Mouse (Mus musculus): Measurements from ENCODE around the gene P2ry2.

The P2ry2 gene

GRCm38 (mm10) chr7:101012541-101012940 lies at the start of gene P2ry2:
Gene P2ry2, minus strand, starts transcription at chr7:101012866.
- DNase-seq (ENCODE audit: low spot score in 2 of 2), result no peak

- no peak for DNase-seq (ENCODE audit: low spot score in 2 of 2)
Observed at GRCm38 (mm10) chr7:101062246-101062645, 49.6 kb upstream of the P2ry2 start.

GRCm38 (mm10) chr7:101061381-101061780 lies 48.7 kb upstream of the P2ry2 start:
- peak; percentile 63 to 76 for DNase-seq (ENCODE audit: low spot score in 2 of 2)

- DNase-seq (ENCODE audit: low spot score in 2 of 2), result peak; percentile 75 to 78
Observed at GRCm38 (mm10) chr7:101060476-101060875, 47.8 kb upstream of the P2ry2 start.

- DNase-seq (ENCODE audit: low spot score in 2 of 2), result peak; percentile 56 to 66
Observed at GRCm38 (mm10) chr7:101059188-101059587, 46.5 kb upstream of the P2ry2 start.

- no peak for DNase-seq (ENCODE audit: low spot score in 2 of 2)
Observed at GRCm38 (mm10) chr7:101057309-101057708, 44.6 kb upstream of the P2ry2 start.

- no peak for DNase-seq (ENCODE audit: low spot score in 2 of 2)
Observed at GRCm38 (mm10) chr7:101053136-101053535, 40.5 kb upstream of the P2ry2 start.

- peak; percentile 43 to 57 for DNase-seq (ENCODE audit: low spot score in 2 of 2)
Observed at GRCm38 (mm10) chr7:101051551-101052221, 39.0 kb upstream of the P2ry2 start.

- DNase-seq (ENCODE audit: low spot score in 2 of 2), result no peak
Observed at GRCm38 (mm10) chr7:101050724-101051550, 38.3 kb upstream of the P2ry2 start.

GRCm38 (mm10) chr7:101049326-101050087 lies 36.8 kb upstream of the P2ry2 start:
- no peak for DNase-seq (ENCODE audit: low spot score in 2 of 2)

GRCm38 (mm10) chr7:101048247-101048646 lies 35.6 kb upstream of the P2ry2 start:
- no peak for DNase-seq (ENCODE audit: low spot score in 2 of 2)

- no peak for DNase-seq (ENCODE audit: low spot score in 2 of 2)
Observed at GRCm38 (mm10) chr7:101043846-101044541, 31.3 kb upstream of the P2ry2 start.

- no peak for DNase-seq (ENCODE audit: low spot score in 2 of 2)
Observed at GRCm38 (mm10) chr7:101041977-101042749, 29.5 kb upstream of the P2ry2 start.

- no peak for DNase-seq (ENCODE audit: low spot score in 2 of 2)
Observed at GRCm38 (mm10) chr7:101041544-101041943, 28.9 kb upstream of the P2ry2 start.

- peak in 1 of 2 experiments; percentile 31 for DNase-seq (ENCODE audit: low spot score in 2 of 2)
Observed at GRCm38 (mm10) chr7:101033371-101033770, 20.7 kb upstream of the P2ry2 start.

GRCm38 (mm10) chr7:101031234-101031633 lies 18.6 kb upstream of the P2ry2 start:
- DNase-seq (ENCODE audit: low spot score in 2 of 2), result no peak

GRCm38 (mm10) chr7:101030756-101031155 lies 18.1 kb upstream of the P2ry2 start:
- no peak for DNase-seq (ENCODE audit: low spot score in 2 of 2)

GRCm38 (mm10) chr7:101029446-101029845 lies 16.8 kb upstream of the P2ry2 start:
- peak in 1 of 2 experiments; percentile 25 for DNase-seq (ENCODE audit: low spot score in 2 of 2)

- no peak for DNase-seq (ENCODE audit: low spot score in 2 of 2)
Observed at GRCm38 (mm10) chr7:101028991-101029390, 16.3 kb upstream of the P2ry2 start.

- no peak for DNase-seq (ENCODE audit: low spot score in 2 of 2)
Observed at GRCm38 (mm10) chr7:101028444-101028757, 15.7 kb upstream of the P2ry2 start.
